Mouse (Mus musculus) midbrain, embryonic 12.5 days (tissue): ENCODE results near the gene Zmym6. TPM values are rescaled to one million over a fixed set of nuclear protein-coding genes. Genes with fewer than 3 reads are reported as not detected.

Source experiments
- ATAC-seq: fragments of 200-750 bp; cut with Nextera tagmentation; 2 replicates; pipeline ENCODE4 v1.8.0; 2017; ENCODE audit warnings: low read depth, moderate TSS enrichment, moderate library complexity; ENCODE audit not compliant: low FRiP score
- H3K27ac ChIP-seq: fragments of 300-500 bp; sonication (generic); replicated peaks from 2 replicates; pipeline ENCODE4 v1.5.1; 2016; ENCODE audit warnings: mild to moderate bottlenecking
- H3K27me3 ChIP-seq: fragments of 300-500 bp; sonication (generic); 2 replicates; pipeline ENCODE4 v1.6.1; 2016; ENCODE audit warnings: mild to moderate bottlenecking
- H3K36me3 ChIP-seq: fragments of 300-500 bp; sonication (generic); 2 replicates; pipeline ENCODE4 v1.6.1; 2016
- H3K4me1 ChIP-seq: fragments of 300-500 bp; sonication (generic); 2 replicates; pipeline ENCODE4 v1.6.1; 2016
- H3K4me2 ChIP-seq: fragments of 300-500 bp; sonication (generic); replicated peaks from 2 replicates; pipeline ENCODE4 v1.6.1; 2016; ENCODE audit warnings: mild to moderate bottlenecking, moderate library complexity
- H3K4me3 ChIP-seq: fragments of 300-500 bp; sonication (generic); 2 replicates; pipeline ENCODE4 v1.5.1; 2016; ENCODE audit warnings: mild to moderate bottlenecking
- H3K9ac ChIP-seq: fragments of 300-500 bp; sonication (generic); replicated peaks from 2 replicates; pipeline ENCODE4 v1.6.1; 2016; ENCODE audit warnings: mild to moderate bottlenecking, moderate library complexity
- H3K9me3 ChIP-seq: fragments of 300-500 bp; sonication (generic); 2 replicates; pipeline ENCODE4 v1.6.1; 2016; ENCODE audit warnings: mild to moderate bottlenecking
- WGBS: fragments of 180-500 bp; shearing (Covaris S2); methylation state at CpG from one replicate; pipeline ENCODE4 v1.1.7; 2016; 5-methylcytosine and 5-hydroxymethylcytosine counted together
- polyA plus RNA-seq: library from polyadenylated mRNA; unstranded; fragments of >200 nt; fragmentation: Nextera tagmentation; extraction: Ambion mirVana; gene quantifications from 2 replicates; pipeline ENCODE4 v1.2.1, GENCODE M21; 2016

Gene Zmym6
- polyA plus RNA-seq, 1 experiment from 2014 or later, result 40.3 TPM

GRCm38 (mm10) chr4:127169346-127170221 lies 92.4 kb downstream of the Zmym6 start:
- H3K9ac ChIP-seq, result peak overlapping the region; percentile 88
- peak overlapping the region; percentile 86 for H3K4me3 ChIP-seq
- peaks cover 69% of the 10 kb centered on the region for H3K27me3 ChIP-seq
- peaks cover 31% of the 10 kb centered on the region for H3K4me1 ChIP-seq
- no peaks in the 10 kb centered on the region for H3K9me3 ChIP-seq
- WGBS, result 2% methylated on average over 47 of the region's 51 CpGs
- no peaks in the 10 kb centered on the region for H3K36me3 ChIP-seq
- H3K4me2 ChIP-seq, result peak overlapping the region; percentile 98
- H3K27ac ChIP-seq, result peak overlapping the region; percentile 75
- ATAC-seq, result peak; percentile 60

GRCm38 (mm10) chr4:127170866-127171265 lies 93.7 kb downstream of the Zmym6 start:
- no peak for ATAC-seq
- Histone ChIP-seq H3K36me3 (no peaks in the 10 kb centered on the region), H3K4me1 (peaks cover 31% of the 10 kb centered on the region), H3K27ac (no peak overlapping the region), H3K4me3 (no peak overlapping the region), H3K27me3 (peaks cover 71% of the 10 kb centered on the region), H3K9me3 (no peaks in the 10 kb centered on the region), H3K9ac (no peak overlapping the region), H3K4me2 (no peak overlapping the region)
- WGBS, result 50% methylated on average over 5 of the region's 5 CpGs

DNA sequence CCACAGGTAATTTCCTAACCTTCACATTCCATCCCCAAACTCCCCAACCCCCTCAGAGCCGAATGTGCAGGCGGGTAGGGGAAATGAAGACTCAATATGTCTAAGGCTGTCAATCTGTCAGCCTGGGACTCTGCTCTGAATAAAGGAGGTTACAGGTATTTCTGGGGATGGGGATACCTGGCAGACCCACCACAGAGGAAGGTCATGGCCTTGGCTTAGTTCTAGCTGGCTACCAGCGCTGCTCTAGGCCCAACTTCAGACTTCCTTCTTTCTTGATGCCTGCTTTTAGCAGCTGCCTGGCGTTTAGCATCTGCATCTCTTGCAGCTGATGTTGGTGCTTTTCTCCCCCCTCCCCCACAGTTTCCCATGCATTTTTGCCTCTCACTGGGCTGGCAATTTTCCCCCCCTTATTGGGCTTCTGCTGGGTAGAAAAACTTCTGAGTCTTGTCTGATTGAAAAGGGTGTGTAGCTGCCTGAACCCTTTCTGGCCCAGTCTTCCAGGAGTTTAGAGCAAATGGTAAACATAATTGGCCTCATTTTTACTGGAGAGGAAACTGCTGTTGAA lies 94.2 kb downstream of the Zmym6 start:
- no peaks in the 10 kb centered on the region for H3K9me3 ChIP-seq

DNA sequence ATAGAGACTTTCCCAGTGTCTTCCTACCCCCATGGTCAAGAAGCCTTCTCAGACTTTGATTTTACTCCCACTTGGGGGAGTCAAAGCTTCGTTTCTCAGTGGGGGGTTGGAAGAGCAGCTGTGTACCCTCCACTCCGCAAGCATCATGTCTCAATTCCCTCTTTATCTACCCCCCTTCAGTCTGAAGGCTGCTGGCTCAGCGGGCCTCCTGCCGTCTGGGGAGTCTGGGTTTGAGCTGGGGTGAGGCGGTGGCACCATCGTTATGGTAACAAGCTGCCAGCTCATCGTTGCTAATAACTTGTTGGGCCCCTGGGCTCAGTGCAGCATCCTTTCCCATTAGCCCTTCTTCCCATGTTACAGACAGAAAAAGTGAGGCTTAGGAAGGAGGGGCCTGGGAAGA lies 94.9 kb downstream of the Zmym6 start:
- ATAC-seq, result no peak
- Histone ChIP-seq H3K4me1 (peaks cover 31% of the 10 kb centered on the region), H3K4me3 (no peak overlapping the region), H3K9me3 (no peaks in the 10 kb centered on the region), H3K27ac (no peak overlapping the region), H3K9ac (no peak overlapping the region), H3K36me3 (no peaks in the 10 kb centered on the region), H3K27me3 (peaks cover 65% of the 10 kb centered on the region), H3K4me2 (no peak overlapping the region)
- 14% methylated on average over 7 of the region's 7 CpGs for WGBS

More for the DNA sequence above, 94.2 kb downstream of the Zmym6 start:
- Histone ChIP-seq H3K9ac (no peak overlapping the region), H3K4me1 (peaks cover 31% of the 10 kb centered on the region), H3K36me3 (no peaks in the 10 kb centered on the region), H3K4me3 (no peak overlapping the region), H3K4me2 (no peak overlapping the region), H3K27ac (no peak overlapping the region), H3K27me3 (peaks cover 71% of the 10 kb centered on the region)
- 55% methylated on average over 4 of the region's 4 CpGs for WGBS
- no peak for ATAC-seq

DNA sequence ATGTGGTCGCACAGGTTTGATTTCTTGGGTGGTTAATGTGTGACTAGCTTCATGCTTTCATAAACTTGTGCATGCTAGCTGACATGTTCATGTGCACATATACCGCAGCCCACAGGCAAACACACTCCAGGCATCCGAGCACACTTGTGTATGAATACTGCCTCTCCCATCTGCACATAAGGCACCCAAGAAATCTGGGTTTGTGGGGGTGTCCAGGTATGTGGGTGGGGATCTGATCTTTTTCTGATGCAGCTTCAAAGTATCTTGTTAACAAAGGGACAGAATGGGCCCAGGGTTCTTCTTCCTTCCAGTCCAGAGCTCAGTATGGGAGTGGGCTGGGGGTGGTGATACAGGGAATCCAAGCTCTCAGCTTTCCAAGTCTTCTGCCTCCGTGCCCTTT lies 95.4 kb downstream of the Zmym6 start:
- Histone ChIP-seq H3K27ac (no peak overlapping the region), H3K4me3 (no peak overlapping the region), H3K4me2 (no peak overlapping the region), H3K36me3 (no peaks in the 10 kb centered on the region), H3K27me3 (peaks cover 60% of the 10 kb centered on the region), H3K9ac (no peak overlapping the region), H3K9me3 (no peaks in the 10 kb centered on the region), H3K4me1 (peaks cover 31% of the 10 kb centered on the region)
- no peak for ATAC-seq
- WGBS, result 65% methylated on average over 4 of the region's 4 CpGs

DNA sequence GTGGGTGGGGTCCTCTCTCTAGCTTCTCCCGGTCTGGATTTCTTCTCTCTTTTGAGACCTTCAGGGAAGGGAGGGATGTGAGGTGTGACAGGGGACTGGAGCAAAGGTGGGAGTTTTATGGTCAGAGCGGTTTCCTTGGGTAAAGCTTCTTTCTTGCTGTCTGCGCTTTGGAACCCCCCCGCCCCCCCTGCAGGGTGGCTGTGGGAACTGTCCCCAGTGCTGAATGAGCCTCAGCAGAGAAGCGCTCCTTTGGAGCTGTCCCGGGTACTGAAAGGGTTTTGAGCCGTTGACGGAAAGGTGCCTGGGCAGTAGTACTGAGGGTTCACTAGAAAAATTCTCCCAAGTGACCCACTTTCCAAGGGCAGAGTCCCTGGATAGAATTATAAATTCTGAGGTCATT lies 96.3 kb downstream of the Zmym6 start:
- Histone ChIP-seq H3K4me2 (no peak overlapping the region), H3K27me3 (peaks cover 52% of the 10 kb centered on the region), H3K4me3 (no peak overlapping the region), H3K9me3 (no peaks in the 10 kb centered on the region), H3K27ac (no peak overlapping the region), H3K4me1 (peaks cover 25% of the 10 kb centered on the region), H3K9ac (no peak overlapping the region), H3K36me3 (no peaks in the 10 kb centered on the region)
- 2% methylated on average over 8 of the region's 8 CpGs for WGBS
- no peak for ATAC-seq

Other genes with a start within 250 kb of the Zmym6 start
- 42.7 and 43.5 TPM in 2 replicates for gene Zmym4, start 109.2 kb upstream of the Zmym6 start, polyA plus RNA-seq
- 176 and 217 TPM in 2 replicates for gene Sfpq, start 56.1 kb upstream of the Zmym6 start, polyA plus RNA-seq
- 28.2 and 31.6 TPM in 2 replicates for gene Zmym1, start 16.2 kb upstream of the Zmym6 start, polyA plus RNA-seq
- gene Tmem35b, start 46.3 kb downstream of the Zmym6 start, polyA plus RNA-seq, result 16.8 and 18.0 TPM in 2 replicates
- gene Dlgap3, start 91.8 kb downstream of the Zmym6 start, polyA plus RNA-seq, result 8.2 and 8.3 TPM in 2 replicates
- 41.7 and 50.3 TPM in 2 replicates for gene Smim12, start 166.4 kb downstream of the Zmym6 start, polyA plus RNA-seq
- 12.6 and 17.1 TPM in 2 replicates for gene Gja4, start 236.7 kb downstream of the Zmym6 start, polyA plus RNA-seq